14 mouse cellular contexts compared by ENCODE assay signal in genomic region chr7:43305235-43305634, GRCm38 (mm10). TPM values are rescaled to one million over a fixed set of nuclear protein-coding genes. Genes with fewer than 3 reads are reported as not detected.
DNase-seq lines count a peak whose midpoint lies in the region; ATAC-seq lines count a peak whose summit lies in the region.
"Had no signal": no experiment of that assay in that cellular context is flagged by ENCODE, and none has a peak within 500 bp of the region (broad histone marks: within the 10 kb centered on the region; RNA-seq: fewer than 3 reads in every experiment).

No protein-coding gene starts in this region.

- peak overlapping the region; percentile 25 for H3K4me3 ChIP-seq in heart, embryonic 16.5 days (ENCODE audit: low read length)
- H3K4me3 ChIP-seq in liver, embryonic 16.5 days (ENCODE audit: low read depth, low read length), result no peak overlapping the region
- H3K4me3 ChIP-seq: erythroblast, embryonic 14.5 days; midbrain, embryonic 10.5 days; neural tube, embryonic 15.5 days had no signal

- ATAC-seq in heart, embryonic 16.5 days (replicated peaks; ENCODE audit: extremely low read depth, insufficient read depth, low FRiP score), result peak; percentile 85
- ATAC-seq in liver, embryonic 16.5 days (ENCODE audit: low read depth), result no peak

- H3K36me3 ChIP-seq in heart, embryonic 16.5 days (ENCODE audit: control insufficient read depth, insufficient read depth), result peaks cover 34% of the 10 kb centered on the region
- peaks cover 3% of the 10 kb centered on the region for H3K36me3 ChIP-seq in liver, embryonic 16.5 days (ENCODE audit: control insufficient read depth, insufficient read depth)

- peaks cover 15% of the 10 kb centered on the region for H3K4me1 ChIP-seq in heart, embryonic 16.5 days (ENCODE audit: control insufficient read depth, insufficient read depth, low read length)
- peaks cover 10% of the 10 kb centered on the region for H3K4me1 ChIP-seq in liver, embryonic 16.5 days (ENCODE audit: control insufficient read depth, low read depth, low read length)
- H3K4me1 ChIP-seq: midbrain, embryonic 10.5 days had no signal

- H3K9ac ChIP-seq in heart, embryonic 16.5 days (ENCODE audit: low read length), result peak overlapping the region; percentile 43
- H3K9ac ChIP-seq in liver, embryonic 16.5 days (ENCODE audit: low read depth, low read length), result no peak overlapping the region
- H3K9ac ChIP-seq: hindbrain, embryonic 14.5 days; neural tube, embryonic 15.5 days had no signal

- no peaks in the 10 kb centered on the region for H3K27me3 ChIP-seq in heart, embryonic 16.5 days (ENCODE audit: control insufficient read depth, insufficient read depth, low read length)
- no peaks in the 10 kb centered on the region for H3K27me3 ChIP-seq in liver, embryonic 16.5 days (ENCODE audit: control insufficient read depth, insufficient read depth, low read depth, low read length)
- H3K27me3 ChIP-seq: neural tube, embryonic 15.5 days had no signal

- no peaks in the 10 kb centered on the region for H3K9me3 ChIP-seq in heart, embryonic 16.5 days (replicated peaks; ENCODE audit: control insufficient read depth, low read length)
- no peaks in the 10 kb centered on the region for H3K9me3 ChIP-seq in liver, embryonic 16.5 days (replicated peaks; ENCODE audit: control insufficient read depth, low read length)
- H3K9me3 ChIP-seq: midbrain, embryonic 10.5 days; neural tube, embryonic 15.5 days had no signal

- peak overlapping the region; percentile 57 for H3K4me2 ChIP-seq in heart, embryonic 16.5 days (ENCODE audit: low read depth, low read length)
- H3K4me2 ChIP-seq in liver, embryonic 16.5 days (ENCODE audit: low read depth, low read length), result no peak overlapping the region
- H3K4me2 ChIP-seq: hindbrain, embryonic 14.5 days; neural tube, embryonic 15.5 days had no signal

- 38% methylated on average over 3 of the region's 3 CpGs for WGBS in heart, embryonic 16.5 days
- 39% methylated on average over 3 of the region's 3 CpGs for WGBS in liver, embryonic 16.5 days (ENCODE audit: insufficient replicate concordance)

- peak overlapping the region; percentile 92 for H3K27ac ChIP-seq in heart, embryonic 16.5 days (ENCODE audit: low read length)
- peak overlapping the region; percentile 15; the same call in 1 of the 2 replicates for H3K27ac ChIP-seq in liver, embryonic 16.5 days (ENCODE audit: low read length)
- H3K27ac ChIP-seq: hindbrain, embryonic 14.5 days; midbrain, embryonic 10.5 days; neural tube, embryonic 15.5 days had no signal

- peak; percentile 32 for DNase-seq in adrenal gland, adult 2 months
- DNase-seq in adrenal gland, postnatal 4 days (ENCODE audit: low spot score in 2 of 2), result no peak
- DNase-seq in brain, adult 2 months (ENCODE audit: low read depth, low spot score), result peak; percentile 50
- DNase-seq in layer of hippocampus, adult 9-11 months, result no peak
- no peak for DNase-seq in urinary bladder, adult 2 months (ENCODE audit: low spot score)
- DNase-seq in layer of hippocampus, adult 8-10 months (ENCODE audit: low spot score in 2 of 2), result no peak
- DNase-seq: cerebellum, adult 8-10 months; thymus, postnatal 4 days had no signal

RNA-seq across cellular contexts. Expression of gene Zfp715, which starts 7.9 kb away (rescaled TPM):
- 10 to 100 TPM; 19.1 to 20.6 TPM for total RNA-seq in adrenal gland, adult 2 months (2021)
- polyA plus RNA-seq in adrenal gland, adult 2 months (2012; rRNA removed), result 1.4 and 1.8 TPM in 2 replicates
- 10 to 100 TPM; 19.0 to 19.5 TPM for total RNA-seq in adrenal gland, postnatal 4 days (2021)
- 10.6 and 12.2 TPM in 2 replicates for polyA plus RNA-seq in heart, embryonic 16.5 days (2015; fragmentation: Nextera tagmentation; extraction: Ambion mirVana)
- polyA plus RNA-seq in liver, embryonic 16.5 days (2015; fragmentation: Nextera tagmentation; extraction: Ambion mirVana), result 4.5 and 4.9 TPM in 2 replicates
- polyA plus RNA-seq in urinary bladder, adult 2 months (2012; rRNA removed), result 11.9 and 13.1 TPM in 2 replicates
- total RNA-seq in layer of hippocampus, adult 8-10 months (2022), result 10 to 100 TPM; 22.7 to 26.8 (median 25.6) TPM

RNA-seq across cellular contexts. Expression of gene Siglecf, which starts 45.9 kb away (rescaled TPM):
- not detected for total RNA-seq in adrenal gland, adult 2 months (2021)
- polyA plus RNA-seq in adrenal gland, adult 2 months (2012; rRNA removed), result 0.04 and 0.18 TPM in 2 replicates
- total RNA-seq in adrenal gland, postnatal 4 days (2021), result under 1 TPM in 1 of 2 experiments, not detected in 1; 0.17 TPM
- 0.24 and 0.28 TPM in 2 replicates for polyA plus RNA-seq in heart, embryonic 16.5 days (2015; fragmentation: Nextera tagmentation; extraction: Ambion mirVana)
- polyA plus RNA-seq in liver, embryonic 16.5 days (2015; fragmentation: Nextera tagmentation; extraction: Ambion mirVana), result 1.8 and 1.9 TPM in 2 replicates
- 0.30 and 0.50 TPM in 2 replicates for polyA plus RNA-seq in urinary bladder, adult 2 months (2012; rRNA removed)
- 1 to 10 TPM in 2 of 4 experiments, under 1 TPM in 2; 0.68 to 2.8 (median 1.7) TPM for total RNA-seq in layer of hippocampus, adult 8-10 months (2022)
- polyA plus RNA-seq: erythroblast, embryonic 14.5 days had no signal

Comparison
In these comparisons a context has a peak if more than half of its experiments do, and no peak if none do; other contexts are left out.
1. DNase-seq: peak in adrenal gland, adult 2 months (single experiment) and brain, adult 2 months (single experiment); none in adrenal gland, postnatal 4 days (0 of 2), layer of hippocampus, adult 9-11 months (single experiment), urinary bladder, adult 2 months (single experiment) and layer of hippocampus, adult 8-10 months (0 of 2).